Mouse (Mus musculus): ENCODE measurements around the gene Jun.
A peak's percentile ranks its signal among the peaks of the same experiment; 100 is the strongest.

Gene Jun

DNA sequence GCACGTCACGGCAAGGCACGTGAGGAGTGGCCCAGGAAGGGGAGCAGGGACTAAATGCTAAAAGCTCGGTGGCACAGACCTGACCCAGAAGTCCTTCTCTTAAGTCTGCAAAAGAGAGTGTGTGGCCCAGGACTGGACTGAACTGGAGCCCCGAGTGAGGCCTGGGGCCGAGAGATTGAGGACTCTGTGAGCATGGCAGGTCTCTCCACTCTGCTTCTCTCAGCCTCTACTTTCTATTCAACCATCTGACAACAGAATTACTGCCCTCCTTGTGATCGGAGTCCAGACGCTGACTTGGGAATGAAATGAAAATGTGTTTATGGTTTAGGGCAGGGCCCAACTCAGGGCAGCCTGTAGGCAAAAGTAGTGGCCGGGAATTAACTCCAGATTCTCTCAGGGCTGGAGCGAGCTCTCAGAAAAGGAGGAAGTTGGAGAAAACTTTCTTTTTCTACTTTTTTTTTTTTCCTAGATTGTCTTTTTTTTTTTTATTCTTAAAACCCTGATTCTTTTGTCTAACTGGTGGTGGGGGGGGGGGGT lies 21.3 kb upstream of the Jun start:
- DNase-seq (ENCODE audit: low spot score in 2 of 2), result no peak

DNA sequence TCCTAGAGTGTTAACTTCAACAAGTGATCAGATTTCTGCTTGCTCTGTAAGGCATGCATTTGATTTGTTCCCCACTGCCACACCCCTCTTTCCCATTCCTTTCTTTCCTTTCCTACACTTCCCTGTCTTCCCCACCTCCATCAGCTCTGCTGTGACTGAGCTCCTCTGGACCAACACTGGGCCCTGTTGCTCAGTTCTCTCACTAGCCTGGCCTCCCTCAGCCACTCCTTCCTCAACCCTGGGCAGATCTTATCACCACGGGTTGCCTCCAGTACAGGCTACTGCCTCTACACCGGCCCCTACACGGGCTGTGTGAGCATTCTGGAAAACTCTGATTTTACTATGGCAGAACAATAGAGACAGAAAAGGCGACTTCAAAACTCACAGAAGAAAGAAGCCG lies 18.4 kb upstream of the Jun start:
- no peak for DNase-seq (ENCODE audit: low spot score in 2 of 2)

DNA sequence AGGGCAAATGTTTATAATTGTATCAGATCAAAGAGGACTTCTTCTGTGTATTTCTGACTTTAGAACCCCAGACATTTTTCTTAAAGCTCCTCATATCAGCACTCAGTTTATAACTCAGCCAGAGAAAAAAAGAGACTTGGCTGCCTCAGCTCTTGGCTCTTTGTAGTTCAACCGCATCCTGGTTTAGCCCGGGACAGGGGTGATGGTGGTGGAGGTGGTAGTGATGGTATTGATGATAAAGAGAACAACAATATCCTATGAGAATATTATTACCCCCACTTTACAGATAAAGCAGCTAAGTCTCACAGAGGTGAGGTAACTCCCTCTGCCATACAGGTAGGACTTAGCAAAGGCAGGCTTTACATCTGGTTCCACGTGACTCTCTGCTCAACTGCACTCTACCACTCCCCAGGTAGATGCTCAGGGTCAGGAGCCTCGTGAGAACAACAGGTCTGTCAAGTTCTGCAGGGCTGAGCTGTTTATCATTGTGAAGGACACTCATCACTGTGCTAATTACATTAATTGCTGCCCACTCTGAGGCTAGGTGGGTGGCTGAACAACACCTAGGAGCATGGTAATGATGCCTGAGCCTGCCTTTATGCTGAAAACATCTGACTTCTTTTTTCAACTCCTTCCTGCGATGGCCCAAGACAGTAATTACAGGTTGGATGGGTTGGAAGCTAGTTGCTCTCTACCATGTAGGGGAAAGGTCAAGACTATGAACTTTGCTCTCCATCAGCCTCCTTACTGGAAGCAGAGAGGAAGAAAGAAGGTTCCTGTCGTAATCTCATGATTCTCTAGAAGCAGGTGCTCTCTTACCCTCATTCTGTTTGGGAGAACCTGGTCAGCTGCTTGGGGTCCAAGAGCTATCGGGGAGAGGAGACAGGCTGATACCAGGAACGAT lies 16.3 kb upstream of the Jun start:
- no peak for DNase-seq (ENCODE audit: low spot score in 2 of 2)

- peak; percentile 28 to 32 for DNase-seq (ENCODE audit: low spot score in 2 of 2)
Measured at GRCm38 (mm10) chr4:95063609-95064210, 11.7 kb upstream of the Jun start.

GRCm38 (mm10) chr4:95062873-95063272 lies 10.9 kb upstream of the Jun start:
- DNase-seq (ENCODE audit: low spot score in 2 of 2), result no peak

GRCm38 (mm10) chr4:95057264-95057663 lies 5.2 kb upstream of the Jun start:
- DNase-seq (ENCODE audit: low spot score in 2 of 2), result no peak

- DNase-seq (ENCODE audit: low spot score in 2 of 2), result no peak
Measured at GRCm38 (mm10) chr4:95055276-95055675, 3.3 kb upstream of the Jun start.

- DNase-seq (ENCODE audit: low spot score in 2 of 2), result no peak
Measured at GRCm38 (mm10) chr4:95054336-95054735, 2.3 kb upstream of the Jun start.

DNA sequence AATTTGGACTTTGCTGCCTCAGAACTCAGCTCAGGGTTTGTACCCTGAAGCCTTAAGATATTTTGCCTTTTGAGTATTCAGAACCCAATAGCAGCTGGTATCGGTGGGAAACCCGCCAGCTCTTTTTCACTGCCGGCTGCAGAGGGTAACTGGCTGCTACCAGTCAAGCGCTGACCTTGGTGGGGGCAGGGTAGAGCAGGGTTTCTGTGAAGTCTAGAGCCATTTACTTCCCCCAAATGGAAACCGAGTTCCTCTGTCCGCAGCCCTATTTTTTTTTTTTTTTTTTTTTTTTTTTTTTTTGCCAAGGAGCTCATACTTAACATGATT lies 1.7 kb upstream of the Jun start:
- peak; percentile 66 to 68 for DNase-seq (ENCODE audit: low spot score in 2 of 2)

GRCm38 (mm10) chr4:95053041-95053790 lies 1.2 kb upstream of the Jun start:
- DNase-seq (ENCODE audit: low spot score in 2 of 2), result peak; percentile 89 to 92

GRCm38 (mm10) chr4:95051311-95051871 lies 631 bp downstream of the Jun start:
- DNase-seq (ENCODE audit: low spot score in 2 of 2), result peak; percentile 48 to 50

DNA sequence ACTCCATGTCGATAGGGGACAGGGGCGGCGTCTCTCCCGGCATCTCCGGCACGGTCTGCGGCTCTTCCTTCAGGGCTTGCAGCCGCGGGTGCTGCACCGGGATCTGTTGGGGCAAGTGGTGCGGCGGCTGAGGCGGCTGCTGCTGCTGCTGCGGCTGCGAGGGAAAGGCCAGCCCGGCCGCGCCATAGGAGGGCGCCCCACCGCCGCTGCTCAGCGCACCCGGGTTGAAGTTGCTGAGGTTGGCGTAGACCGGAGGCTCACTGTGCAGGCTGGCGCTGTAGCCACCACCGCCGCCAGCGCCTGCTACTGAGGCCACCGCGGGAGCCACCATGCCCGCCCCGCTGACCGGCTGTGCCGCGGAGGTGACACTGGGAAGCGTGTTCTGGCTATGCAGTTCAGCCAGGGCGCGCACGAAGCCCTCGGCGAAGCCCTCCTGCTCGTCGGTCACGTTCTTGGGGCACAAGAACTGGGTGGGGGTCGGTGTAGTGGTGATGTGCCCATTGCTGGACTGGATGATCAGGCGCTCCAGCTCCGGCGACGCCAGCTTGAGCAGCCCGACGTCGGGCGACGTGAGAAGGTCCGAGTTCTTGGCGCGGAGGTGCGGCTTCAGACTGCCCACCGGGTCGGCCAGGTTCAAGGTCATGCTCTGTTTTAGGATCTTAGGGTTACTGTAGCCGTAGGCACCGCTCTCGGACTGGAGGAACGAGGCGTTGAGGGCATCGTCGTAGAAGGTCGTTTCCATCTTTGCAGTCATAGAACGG lies 1.3 kb downstream of the Jun start:
- peak; percentile 76 to 81 for DNase-seq (ENCODE audit: low spot score in 2 of 2)

DNA sequence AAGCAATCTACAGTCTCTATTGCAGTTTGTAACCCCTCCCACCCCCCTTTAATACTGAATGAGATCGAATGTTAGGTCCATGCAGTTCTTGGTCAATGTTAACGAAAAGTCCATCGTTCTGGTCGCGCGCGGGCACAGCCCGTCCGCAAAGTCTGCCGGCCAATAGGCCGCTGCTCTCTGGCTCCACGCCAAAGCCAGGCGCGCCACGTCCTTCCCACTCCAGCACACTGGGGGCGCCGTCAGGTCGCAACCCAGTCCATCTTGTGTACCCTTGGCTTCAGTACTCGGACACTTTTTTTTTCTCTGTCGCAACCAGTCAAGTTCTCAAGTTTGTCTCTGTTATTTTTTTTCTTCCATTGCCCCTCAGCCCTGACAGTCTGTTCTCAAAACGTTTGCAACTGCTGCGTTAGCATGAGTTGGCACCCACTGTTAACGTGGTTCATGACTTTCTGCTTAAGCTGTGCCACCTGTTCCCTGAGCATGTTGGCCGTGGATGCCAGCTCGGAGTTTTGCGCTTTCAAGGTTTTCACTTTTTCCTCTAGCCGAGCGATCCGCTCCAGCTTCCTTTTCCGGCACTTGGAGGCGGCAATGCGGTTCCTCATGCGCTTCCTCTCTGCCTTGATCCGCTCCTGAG lies 2.0 kb downstream of the Jun start:
- DNase-seq (ENCODE audit: low spot score in 2 of 2), result peak; percentile 43 to 50

DNA sequence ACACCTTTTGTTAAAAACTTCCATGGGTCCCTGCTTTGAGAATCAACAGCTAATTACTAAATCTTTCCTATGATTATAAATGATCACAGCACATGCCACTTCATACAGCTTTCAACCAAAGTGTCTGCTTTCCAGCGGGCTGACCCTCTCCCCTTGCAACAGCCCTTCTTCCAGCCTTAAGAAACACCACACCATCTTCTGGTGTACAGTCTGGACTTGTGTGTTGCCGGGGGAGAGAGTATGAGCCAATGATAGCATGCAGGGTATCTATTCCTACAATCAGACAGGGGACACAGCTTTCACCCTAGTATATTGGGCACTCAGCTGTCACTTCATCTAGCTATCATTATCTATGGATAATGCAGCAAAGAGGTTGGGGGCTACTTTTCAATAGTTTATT lies 2.9 kb downstream of the Jun start:
- DNase-seq (ENCODE audit: low spot score in 2 of 2), result no peak

DNA sequence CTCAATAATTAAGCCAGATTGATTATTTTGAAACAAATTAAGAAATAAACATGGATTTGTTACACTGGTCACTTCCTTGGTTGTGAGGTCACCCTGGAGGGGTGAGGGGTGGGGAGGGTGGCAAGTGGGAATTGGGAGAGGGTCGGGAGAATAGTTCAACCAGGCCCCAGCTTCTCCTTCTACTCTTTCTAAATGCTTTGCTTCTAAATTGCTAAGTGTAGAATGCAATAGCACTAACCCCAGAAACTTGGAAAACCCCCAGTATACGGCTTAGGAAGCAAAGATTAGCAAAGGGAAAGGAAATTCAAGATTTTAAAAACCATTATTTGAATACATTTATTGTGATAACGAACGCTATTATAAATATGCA lies 3.3 kb downstream of the Jun start:
- DNase-seq (ENCODE audit: low spot score in 2 of 2), result no peak

DNA sequence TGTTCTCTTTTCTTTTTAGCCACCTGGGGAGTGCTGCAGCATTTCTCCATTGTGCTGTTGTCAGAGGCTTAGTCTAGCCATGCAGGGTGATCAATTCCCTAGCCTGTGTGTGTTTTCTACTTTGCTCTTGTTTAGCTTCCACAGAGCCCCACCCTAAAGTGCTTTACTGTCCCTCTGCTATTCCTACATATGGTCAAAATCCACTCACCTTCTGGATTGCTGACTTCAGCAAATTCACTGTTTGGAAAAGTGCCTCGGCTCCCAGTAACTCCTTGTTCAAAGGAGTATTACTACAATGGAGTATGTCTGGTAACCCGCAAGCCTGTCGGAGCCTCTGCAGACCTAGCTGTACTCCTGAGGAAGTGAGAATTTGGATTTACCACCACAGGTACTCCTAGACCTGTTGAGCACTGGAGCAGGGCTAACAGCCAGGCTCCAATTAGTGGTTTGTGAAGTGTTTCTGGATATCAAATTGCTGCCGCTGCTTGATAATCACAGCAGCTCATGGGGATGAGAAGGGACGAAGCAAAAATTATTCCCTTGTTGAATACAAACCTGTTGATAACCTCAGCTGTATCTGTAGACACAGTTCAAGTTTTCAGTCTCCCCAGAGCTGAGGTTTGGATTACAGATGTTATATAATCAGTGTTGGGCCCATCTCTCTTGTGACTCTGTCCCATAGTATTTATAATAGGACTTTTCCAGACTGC lies 3.8 kb downstream of the Jun start:
- no peak for DNase-seq (ENCODE audit: low spot score in 2 of 2)

GRCm38 (mm10) chr4:95045133-95045532 lies 6.9 kb downstream of the Jun start:
- DNase-seq (ENCODE audit: low spot score in 2 of 2), result no peak

DNA sequence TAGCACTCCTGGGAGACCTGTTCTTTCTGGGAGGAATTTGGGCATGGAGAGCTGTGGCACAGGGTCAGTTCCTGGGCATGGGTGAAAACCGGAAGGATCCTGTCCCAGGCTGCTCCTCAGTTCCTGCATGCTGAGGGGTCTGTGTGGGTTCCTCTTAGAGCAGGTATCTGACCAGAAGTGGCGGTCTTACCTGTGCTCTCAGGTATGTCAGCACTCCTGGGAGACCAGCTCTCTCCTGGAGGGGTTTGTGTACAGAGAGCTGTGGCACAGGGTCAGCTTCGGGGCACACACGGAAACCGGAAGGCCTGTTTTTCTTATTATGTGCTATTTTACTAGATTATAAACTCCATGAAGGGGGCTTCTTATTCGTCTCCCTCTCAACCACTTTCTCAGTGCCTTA lies 7.3 kb downstream of the Jun start:
- no peak for DNase-seq (ENCODE audit: low spot score in 2 of 2)

DNA sequence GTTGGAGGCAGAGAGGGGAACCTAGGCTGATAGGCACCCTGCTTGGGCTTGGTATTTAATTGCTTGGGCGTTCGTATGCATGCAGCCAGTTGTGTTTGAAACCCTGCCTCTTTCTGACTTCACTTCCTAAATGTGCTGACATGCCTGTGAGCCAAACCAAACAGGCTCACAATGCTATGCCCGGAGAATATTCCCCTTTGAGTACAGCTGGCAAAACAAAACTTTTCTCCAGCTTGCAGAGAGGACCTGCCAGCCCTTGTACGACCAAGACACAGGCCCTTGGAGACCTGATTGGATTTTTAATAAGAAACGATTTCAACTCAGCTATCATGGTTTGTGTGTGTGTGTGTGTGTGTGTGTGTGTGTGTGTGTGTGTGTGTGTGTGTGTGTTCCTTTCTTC lies 14.0 kb downstream of the Jun start:
- no peak for DNase-seq (ENCODE audit: low spot score in 2 of 2)

GRCm38 (mm10) chr4:95031158-95031557 lies 20.9 kb downstream of the Jun start:
- no peak for DNase-seq (ENCODE audit: low spot score in 2 of 2)
